Mouse (Mus musculus) liver, adult 2 months (tissue): ENCODE data around the gene Col15a1.

Experiments
- CTCF ChIP-seq: fragments of 200-500 bp; IDR thresholded peaks from 2 replicates; pipeline ENCODE4 v1.5.1; 2011; ENCODE audit warnings: low read depth, low read length, control low read depth
- POLR2A ChIP-seq: fragments of 200-500 bp; IDR thresholded peaks from 2 replicates; pipeline ENCODE4 v1.6.1; 2011; ENCODE audit warnings: low read length, control low read depth; ENCODE audit not compliant: insufficient read depth; ENCODE audit errors: extremely low read depth

DNA sequence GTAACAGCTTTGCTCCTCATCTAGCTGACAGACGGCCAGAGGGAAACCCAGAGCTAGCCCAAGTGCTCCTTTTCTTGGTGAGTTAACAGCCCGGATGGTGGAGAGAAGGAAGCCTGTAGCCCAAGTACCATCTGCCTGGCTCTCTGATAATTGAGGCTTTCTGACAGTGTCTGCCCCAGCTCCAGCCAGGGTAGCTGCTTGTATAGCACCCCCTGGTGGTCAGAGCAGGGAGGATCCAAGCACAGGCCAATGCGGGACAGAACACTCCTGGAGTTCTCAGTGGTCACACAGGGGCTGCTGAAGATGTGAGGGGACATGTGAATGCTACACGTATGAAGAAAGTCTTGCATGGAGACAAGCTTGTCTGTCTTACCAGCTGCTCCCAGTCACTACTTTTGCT, 47.7 kb downstream of the Col15a1 start:
- TF ChIP-seq POLR2A (no peak), CTCF (peak; percentile 97)
